Mouse (Mus musculus): ENCODE data around the gene Marf1. TPM values are rescaled to one million over a fixed set of nuclear protein-coding genes. Genes with fewer than 3 reads are reported as not detected.
A peak's percentile ranks its signal among the peaks of the same experiment; 100 is the strongest.
"Not testable (repeated sequence)": the region's sequence is repeated elsewhere in the genome, so short reads cannot be mapped to it uniquely, and the experiment has no call there.

Marf1 gene
- total RNA-seq, 1 experiment from 2014 or later: 150 TPM

DNA sequence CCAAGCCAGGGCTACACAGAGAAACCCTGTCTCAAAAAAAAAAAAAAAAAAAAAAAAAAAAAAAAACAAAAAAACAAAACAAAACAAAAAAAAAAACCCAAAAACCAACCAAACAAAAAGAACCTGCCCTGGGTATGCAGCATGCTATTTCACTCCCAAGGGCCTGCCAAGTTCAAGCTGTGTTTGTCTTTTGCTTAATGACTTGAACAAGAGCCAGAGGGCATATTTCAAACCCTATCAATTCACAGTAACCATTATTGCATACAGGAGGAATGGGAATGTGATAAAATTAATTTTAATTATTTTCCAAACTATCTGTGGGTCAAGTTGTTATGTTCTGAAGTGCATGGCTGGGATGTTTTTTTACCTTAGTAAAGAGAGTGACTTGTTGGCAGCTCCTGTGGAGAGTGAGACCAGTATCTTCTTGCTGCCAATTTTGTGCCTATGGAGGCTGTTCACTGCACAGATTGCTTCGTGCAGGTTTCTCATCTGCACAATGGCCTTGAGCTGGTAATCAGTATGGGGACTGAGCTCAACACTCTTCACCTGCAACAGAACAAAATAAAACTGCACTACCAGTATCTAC, 25.1 kb downstream of the Marf1 start:
- DNase-seq: no peak

DNA sequence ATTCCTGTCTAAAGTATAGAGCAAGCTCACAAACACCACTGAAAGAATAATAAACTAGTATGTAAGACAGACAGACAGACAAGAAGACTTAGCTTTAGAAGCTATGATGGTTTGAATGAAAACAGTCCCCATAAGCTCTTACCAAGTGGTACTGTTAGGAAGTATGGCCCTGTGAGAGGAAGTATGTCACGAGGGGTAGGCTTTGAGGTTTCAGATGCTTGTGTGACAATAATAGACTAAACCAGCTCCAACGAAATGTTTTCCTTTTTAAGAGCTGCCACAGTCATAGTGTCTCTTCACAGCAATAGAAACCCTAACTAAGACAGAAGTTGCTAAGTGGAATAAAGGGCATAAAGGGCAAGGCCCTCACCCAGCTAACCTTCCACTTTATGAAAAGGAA, 28.1 kb downstream of the Marf1 start:
- no peak for DNase-seq

DNA sequence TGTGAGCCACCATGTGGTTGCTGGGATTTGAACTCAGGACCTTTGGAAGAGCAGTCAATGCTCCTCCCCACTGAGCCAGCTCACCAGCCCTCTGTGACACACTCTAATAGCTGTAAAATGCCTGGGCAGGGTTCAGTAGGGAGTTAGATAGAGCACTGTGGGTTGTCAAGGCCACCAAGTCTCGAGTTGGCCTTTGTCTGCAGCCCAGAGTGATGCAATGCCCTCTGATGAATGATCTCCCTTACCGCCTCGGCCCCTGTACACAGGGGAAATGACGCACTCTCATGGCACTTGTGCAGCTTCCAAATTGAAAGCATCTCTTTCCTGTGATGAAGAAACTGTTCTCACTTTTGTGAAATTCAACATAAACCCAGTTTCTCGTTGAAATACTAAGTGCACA, 31.3 kb downstream of the Marf1 start:
- peak; percentile 63 for DNase-seq

DNA sequence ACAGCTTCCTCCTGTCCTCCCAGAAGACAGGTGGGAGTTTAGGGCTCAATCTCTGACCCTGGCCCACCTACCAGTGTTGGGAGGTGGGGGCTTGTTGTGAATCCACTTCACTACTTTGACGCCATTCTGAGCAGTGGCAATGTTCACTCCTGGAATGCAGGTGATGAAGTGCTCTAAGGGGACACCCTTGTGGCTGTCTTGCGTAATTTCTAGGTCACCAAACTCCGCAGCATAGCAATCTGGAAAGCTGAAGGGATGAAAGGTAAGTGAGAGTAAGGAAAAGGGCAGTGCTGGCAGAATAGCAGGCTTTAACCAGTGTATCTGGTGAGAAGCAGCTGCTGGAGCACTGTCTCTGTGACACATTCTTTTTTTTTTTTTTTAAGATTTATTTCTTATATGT, 31.8 kb downstream of the Marf1 start:
- no peak for DNase-seq

DNA sequence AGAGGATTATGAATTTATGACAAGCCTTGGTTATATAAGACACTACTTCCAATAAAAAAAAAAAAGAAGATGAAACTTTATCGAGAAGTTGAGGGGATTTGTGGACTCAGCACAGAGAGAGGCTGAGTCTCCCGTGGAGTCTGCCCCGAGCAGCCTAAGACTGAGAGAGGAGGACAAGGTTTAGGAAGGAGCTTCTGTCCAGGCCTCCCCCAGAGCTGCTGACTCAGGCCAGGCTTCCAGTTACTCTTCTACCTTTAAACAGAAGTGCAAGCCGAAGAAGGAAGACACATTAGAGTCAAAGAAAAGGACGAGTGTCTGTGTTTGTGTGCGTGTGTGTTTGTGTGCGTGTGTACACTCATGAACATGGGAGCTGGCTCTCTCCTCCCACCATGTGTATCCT, 32.4 kb downstream of the Marf1 start:
- DNase-seq: no peak

DNA sequence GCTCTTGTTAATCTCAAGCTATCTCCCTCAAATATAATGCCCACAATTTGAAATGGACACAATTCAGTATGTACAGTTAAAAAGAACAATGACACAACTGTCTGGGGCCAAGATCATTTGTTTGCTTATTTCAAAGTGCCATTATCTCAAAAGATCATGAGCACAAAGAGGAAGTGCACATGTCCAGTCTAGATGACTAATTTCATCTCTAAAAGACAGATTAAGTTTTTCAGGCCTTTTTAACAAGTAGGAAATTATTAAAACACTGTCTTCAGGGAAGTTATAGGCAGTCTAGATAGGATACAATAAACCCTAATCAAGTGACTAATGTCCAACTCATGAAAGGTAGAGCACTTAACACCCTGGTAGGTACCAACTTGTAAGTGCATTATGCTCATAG, 34.2 kb downstream of the Marf1 start:
- DNase-seq: no peak

DNA sequence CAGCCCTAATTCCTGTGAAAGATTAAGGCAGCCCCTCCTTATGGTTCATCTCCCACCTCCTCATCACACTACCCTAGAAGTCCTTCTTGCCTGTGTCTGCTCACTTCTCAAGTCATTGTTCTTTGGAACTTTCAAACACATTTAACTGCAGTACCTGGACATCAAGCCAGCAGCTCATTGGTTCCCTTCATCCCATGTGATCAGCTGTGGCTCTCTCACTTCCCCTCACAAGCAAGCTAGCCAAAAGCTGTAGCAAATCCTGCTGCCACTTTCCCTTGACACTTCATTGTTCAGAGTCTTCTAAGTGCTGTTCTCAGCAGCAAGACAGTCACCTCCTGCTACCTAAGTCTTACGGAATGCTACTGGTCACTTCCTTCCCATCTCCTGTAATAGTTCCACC, 37.9 kb downstream of the Marf1 start:
- no peak for DNase-seq

DNA sequence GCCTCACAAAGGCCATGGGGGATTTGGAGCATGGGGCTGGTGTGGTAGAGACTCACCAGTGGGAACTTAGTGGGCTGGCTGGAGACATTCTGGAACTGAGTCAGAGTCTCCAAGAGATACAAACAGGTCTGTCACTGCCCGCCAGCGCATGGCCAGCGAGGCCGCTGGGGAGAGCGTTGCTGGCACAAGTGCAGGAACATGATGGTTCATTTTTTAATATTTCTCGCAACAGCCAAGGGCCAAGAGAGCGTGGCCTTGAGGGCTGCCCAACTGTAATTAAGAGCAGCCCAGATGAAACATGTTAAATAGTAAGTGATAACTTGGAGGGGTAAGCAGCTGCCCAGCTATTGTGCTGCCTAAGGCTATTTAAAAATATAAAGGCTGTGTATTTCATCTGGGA, 38.4 kb downstream of the Marf1 start:
- peak; percentile 65 for DNase-seq

DNA sequence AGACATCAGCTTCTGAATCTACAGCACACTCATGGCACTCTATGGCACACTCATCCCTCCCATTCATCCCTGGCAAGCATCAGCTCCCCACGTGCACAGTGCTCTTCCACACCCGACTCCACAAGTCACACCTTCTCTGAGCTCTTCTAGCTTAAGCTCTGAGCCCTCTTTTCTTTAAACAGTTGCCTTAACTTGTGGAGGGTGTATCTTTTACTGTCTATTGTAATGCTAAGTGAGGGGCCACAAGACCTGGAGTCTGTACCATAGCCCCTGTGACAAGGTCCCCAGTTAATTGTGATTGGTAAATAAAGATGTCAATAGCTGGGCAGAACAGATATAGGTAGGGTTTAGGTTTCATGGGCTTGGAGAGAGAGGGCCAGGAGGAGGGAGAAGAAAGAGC, 39.2 kb downstream of the Marf1 start:
- DNase-seq: no peak

DNA sequence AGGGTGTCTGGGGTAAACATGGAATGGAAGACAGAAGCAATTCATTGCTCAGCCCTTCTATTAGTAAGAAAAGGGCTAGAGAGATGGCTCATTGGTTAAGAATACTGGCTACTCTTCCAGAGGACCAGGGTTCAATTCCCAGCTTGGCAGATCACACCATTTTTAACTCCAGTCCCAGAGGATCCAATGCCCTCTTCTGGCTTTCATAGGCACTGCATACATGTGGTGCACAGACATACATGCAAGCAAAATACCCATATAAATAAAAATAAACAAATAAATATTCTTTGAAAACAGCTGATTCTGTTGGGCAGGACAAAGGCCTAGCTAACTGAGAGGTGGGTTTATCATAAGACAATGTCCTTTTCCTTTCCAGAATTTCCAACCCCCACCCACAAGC, 40.6 kb downstream of the Marf1 start:
- no peak for DNase-seq

DNA sequence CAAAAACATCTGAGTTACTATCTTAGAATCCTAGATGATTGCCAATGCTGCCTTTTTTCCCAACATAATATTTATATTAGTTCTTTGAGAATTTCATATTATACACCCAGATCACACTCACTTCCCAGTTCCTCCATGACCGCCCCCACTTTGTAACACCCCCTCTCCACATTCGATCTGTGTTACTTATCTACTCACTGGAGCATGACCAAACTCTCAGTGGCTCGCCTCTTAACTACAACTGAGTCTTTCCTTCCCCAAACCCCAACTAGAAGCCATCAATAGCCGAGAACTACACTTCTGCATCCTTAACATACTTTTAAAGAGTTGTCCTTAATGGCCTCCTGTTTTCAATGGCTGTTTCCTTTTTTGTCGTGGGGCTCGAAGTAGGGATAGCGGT, 41.6 kb downstream of the Marf1 start:
- no peak for DNase-seq

DNA sequence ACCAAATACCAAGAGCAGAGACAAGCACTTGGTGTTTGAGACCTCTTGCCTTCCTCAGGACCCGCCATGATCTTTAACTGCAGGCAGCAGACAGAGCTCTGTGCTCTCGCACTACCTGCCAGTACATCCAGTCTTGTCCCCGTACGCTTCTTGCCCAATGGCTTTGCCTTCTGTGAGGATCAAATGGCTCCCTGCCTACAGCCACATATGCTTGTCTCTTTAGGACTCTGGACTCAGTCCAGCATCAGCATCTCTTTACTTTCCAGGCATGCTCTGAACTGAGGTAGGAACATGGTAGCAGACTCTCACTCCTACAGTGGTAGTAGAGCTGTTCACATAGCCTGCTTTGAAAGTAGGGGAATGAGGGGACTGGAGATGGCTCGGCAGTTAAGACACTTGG, 42.2 kb downstream of the Marf1 start:
- DNase-seq: no peak

DNA sequence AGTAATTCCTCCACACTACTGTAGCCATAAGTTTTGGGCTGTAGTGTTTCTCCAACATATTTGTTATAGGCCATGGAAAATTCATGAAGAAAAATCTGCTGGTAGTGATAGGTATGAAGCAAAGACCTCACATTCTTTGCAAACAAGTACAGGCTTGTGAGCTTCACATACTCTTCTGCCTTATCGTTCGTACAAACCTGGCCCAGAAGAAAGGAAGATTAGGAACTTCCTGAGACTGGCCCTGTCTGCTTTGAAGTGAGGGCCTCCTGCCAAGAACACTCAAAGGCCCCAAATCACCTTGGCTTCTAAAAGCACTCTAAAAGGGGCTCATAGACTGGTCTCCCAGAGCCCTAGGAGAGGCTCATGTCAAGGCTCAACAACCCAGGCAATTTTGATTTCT, 45.9 kb downstream of the Marf1 start:
- no peak for DNase-seq

DNA sequence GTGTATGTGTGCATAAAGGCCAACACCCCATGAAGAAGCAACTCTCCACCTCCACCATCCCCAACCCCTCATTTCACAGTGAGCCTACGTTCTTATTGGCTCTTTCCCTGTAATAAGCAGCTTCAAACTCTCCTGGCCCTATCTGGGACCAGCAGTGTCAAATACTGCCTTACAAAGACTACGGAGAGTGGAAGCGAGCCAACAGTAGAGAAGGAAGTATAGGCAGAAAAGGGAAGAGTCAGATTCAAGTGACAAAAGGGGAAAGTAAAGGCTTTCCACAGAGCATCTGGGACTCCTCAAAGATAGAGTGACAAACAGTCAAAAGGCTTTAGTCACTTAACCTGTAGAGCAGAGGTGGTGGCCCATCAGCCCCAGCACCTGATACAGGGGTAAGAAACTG, 50.4 kb downstream of the Marf1 start:
- no peak for DNase-seq

DNA sequence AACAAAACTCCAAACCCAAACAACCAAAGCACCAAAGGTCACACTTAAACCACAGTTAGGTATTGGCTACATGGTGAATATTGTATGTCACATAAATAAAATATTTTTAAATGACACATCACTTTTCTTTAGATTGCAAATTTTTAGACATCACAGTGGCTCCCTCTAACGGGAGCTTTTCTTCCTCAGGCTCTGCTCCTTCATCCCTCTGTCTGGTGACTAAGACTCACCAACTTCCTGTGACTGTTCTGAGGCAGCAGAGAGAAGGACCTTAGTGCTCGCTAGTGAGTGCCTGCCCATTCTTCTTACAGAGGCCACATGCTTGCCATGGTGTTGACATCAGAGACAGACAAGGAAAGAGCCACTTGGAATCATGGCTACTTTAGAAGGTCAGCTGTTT, 51.0 kb downstream of the Marf1 start:
- no peak for DNase-seq

DNA sequence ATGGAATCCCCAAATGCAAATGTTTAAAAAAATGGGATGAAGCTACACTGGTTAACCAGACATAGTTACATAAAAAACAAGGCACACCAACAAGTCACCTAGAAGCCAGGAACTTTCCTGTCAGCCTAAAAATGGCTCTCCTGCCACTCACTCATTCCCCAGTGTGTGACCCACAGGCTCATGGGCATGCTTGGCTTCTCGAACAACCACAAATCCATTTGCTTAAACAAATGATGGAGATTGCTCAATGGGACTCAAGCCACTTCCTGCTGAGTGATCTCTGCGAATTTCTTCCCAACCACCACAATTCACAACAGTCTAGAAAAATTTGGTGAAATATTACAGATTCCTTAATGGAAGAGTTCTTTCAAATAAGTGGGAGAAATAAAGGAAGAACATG, 52.2 kb downstream of the Marf1 start:
- DNase-seq: no peak

DNA sequence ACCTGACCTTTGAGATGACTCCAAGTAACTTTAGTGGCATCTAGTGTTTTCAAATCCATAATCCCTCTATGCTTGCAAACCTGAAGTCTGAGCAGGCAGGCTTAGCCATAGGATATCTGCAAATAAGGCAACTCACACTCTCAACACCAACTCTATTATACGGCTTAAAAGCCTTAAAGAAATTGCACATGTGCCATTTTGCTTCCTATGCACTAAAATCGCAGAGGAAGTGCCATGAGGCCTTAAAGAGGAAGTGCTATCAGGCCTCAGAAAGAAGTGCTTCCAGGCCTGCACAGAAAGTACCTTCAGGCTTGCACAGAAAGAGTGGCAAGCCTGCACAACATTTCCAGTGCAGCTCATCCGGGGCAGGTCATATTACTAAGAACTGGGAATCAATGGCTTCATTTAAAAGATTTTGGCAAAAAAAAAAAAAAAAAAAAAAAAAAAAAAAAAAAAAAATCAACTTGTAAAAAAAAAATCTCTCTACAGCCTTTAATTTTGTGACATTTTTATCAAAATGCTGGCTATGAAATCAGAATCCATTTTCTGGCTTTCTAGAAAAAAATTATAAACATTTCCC, 53.4 kb downstream of the Marf1 start:
- DNase-seq: no peak

DNA sequence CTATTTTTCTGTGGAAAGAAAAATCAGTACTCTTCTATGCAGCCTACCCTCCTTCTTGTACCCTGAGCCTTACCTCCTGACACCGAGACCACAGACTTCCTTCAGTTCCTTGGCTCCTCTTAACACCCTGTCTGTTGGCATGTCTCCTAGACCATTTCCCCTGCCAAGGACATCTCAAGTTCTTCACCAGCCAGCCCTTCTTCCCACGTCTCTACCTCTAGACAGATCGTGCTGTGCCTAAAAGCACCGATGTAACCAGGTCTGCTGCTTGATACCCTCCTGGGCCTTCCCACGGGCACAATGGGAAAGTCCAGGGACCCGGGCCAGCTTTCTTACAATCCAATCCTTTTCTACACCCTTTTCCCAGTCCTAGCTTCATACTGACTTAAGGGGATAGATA, 57.3 kb downstream of the Marf1 start:
- no peak for DNase-seq

DNA sequence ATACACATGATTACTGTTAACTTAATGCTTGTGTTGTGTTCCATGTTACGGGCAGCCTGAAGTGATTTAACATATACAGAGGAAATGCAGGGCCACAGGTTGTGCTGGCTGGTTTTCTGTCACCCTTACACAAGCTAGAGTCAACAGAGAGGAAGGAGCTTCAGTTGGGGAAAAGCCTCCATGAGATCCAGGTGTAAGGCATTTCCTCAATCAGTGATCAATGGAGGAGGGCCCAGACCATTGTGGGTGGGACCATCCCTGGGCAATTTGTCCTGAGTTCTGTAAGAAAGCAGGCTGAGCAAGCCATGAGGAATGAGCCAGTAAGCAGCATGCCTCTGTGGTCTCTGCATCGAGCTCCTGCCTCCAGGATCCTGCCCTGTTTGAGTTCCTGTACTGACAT, 71.4 kb downstream of the Marf1 start:
- no peak for DNase-seq

DNA sequence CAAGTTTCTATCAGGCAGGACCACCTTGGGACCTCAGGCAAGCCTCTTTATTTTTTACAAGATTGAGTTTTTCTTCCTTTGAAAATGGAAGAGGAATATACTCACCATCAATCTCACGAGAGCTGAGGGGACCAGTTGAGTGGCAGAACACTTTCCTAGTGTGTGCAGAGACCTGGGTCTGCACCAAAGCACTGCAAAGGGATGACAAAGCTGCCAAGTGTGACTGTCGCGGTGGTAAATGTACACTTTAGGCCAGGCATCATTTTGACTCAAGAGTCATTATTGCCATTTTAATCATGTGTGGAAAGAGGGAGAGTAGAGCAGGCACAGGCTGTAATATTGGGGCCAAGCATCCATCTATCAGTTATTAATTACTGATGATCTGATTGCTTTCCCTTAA, 73.9 kb downstream of the Marf1 start:
- DNase-seq: no peak

DNA sequence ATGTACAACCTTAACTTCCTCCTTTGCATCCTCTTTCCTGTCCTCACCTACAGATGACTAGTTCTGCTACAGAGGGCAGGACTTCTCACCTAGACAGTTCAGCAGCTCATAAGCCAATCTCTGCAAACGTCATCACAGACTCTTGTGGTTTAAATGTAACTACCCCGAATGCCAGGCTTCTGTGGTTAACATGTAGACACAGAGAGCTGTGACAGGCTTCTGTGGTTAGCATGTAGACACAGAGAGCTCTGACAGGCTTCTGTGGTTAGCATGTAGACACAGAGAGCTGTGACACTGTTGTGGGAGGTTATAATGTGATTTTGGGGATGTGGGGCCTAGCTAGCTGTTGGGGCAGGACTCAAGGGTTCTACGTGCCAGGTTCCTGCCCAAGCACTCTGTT, 74.9 kb downstream of the Marf1 start:
- no peak for DNase-seq

DNA sequence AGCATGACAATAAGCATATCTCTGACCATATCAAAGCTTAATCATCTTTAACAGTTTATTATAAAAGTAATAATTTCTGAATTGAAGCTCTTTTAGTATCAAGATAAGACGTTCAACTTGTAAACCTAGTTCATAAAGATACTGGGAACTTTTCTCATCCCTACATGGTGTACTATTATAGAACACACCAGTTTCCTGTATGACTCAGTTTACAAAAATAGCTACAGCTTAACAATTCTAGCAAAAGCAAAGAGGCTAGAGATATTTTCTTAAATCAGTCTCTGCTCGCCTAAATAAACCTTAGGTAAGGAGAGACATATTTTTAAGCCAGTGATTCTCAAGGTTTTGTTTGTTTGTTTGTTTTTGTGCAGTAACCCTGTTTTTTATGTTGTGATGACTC, 80.2 kb downstream of the Marf1 start:
- no peak for DNase-seq

DNA sequence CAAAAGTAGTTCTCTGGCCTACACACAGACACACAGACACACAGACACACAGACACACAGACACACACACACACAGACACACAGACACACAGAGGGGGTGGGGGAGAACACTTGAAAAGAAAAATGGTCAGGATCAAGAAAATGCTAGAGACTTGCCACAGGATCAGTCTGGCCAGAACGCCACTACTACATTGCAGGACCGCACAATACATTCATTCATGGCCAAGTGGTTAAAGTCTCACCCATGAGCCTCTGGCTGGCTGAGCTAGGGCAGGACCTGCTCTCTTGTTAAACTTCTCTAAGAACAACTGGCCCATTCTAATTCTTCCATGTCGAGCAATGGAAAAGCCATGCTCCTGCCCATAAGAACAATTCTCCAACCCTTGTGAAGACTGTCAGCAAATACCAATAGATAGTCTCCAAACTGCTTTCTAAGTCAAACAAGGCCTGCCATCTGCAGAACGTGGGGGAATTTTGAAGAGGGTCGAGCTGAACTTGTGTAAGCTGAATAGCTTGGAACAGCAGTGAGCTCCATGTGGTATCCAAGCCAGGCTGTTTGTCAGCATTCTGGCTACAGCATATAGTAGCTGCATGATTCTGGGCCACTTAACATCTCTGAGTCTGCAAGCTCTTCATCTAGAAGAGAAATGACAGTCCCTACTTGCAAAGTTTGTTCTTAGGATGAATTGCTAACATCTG, 92.5 kb downstream of the Marf1 start:
- no peak for DNase-seq

DNA sequence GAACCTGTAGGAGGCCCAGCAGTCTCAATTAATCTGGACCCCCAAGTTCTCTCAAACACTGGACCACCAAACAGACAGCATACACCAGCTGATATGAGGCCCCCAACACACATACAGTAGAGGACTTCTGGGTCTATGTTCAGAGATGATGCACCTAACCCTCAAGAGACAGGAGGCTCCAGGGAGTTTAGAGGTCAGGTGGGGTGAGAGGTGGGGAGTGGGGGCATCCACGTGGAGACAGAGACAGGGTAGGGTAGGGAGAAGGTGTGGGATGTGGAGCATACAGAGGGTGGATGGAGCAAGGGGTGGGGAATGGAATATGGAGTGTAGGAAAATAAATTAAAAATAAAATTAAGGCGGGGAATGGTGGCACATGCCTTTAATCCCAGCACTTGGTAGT, 94.5 kb downstream of the Marf1 start:
- not testable (repeated sequence) for DNase-seq

Data from adrenal gland, postnatal 25 days (tissue).